Mouse (Mus musculus): ENCODE results near the gene Dram1. TPM values are rescaled to one million over a fixed set of nuclear protein-coding genes. Genes with fewer than 3 reads are reported as not detected.
A peak's percentile ranks its signal among the peaks of the same experiment; 100 is the strongest.

Dram1 gene
- 6.4 and 7.9 TPM in 2 replicates for polyA plus RNA-seq (2015; fragmentation: Nextera tagmentation; extraction: Ambion mirVana)

DNA sequence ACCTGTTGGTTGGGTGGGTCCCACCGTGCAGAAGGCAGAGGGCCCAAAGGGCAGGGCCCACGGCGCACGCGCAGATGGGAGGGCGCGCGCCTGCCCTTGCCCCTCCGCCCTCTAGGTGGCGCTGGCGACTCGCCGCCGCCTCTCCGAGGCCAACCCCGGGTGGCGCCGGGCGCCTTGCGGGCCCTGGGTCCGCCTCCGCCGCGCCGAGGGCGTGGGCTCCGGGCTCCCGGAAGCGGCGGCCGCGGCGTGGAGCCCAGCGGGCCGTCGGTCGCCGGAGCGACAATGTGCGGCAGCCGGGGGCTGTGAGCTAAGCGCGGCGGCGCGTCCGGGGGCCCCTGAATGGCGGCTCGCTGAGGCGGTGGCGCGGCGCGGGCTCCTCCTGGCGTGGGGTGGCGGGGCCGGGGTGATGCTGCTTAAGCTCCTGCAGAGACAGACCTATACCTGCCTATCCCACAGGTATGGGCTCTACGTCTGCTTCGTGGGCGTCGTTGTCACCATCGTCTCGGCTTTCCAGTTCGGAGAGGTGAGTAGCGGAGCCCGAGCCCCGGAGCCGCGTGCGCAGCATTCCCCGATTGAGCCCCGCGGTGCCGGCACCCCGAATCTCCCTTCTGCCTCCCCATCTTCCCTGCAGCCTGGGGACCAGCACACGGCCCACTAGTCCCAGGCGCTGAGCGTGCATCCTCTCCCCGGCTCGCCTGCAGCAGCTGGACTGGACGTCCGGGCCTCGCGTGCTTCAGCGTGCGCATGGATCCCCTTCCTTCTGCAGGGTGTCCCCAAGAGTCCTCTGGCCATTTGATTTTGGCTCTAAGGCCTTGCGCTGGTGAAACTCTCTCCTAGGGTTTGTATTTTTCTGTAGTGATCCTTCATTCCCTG lies at the start of gene Dram1, which contains the start of gene Gnptab:
Dram1 (minus strand) TSS at position 68 of the 873 bp plus-strand sequence.
Gnptab (plus strand) TSS at position 120 of the 873 bp plus-strand sequence.
- Histone ChIP-seq H3K4me3 (replicated peaks) (peak within 1 kb of the TSS; percentile 85), H3K4me1 (peaks cover 9% of the 10 kb centered on the region), H3K9me3 (no peaks in the 10 kb centered on the region), H3K9ac (peak within 1 kb of the TSS; percentile 57), H3K27ac (peak within 1 kb of the TSS; percentile 52), H3K36me3 (no peaks in the 10 kb centered on the region), H3K4me2 (peak within 1 kb of the TSS; percentile 88), H3K27me3 (replicated peaks) (no peaks in the 10 kb centered on the region)
- under 1% methylated on average over 87 of the region's 87 CpGs for WGBS
- peak; percentile 88 for ATAC-seq (ENCODE audit: insufficient read depth, low FRiP score, low read depth)

DNA sequence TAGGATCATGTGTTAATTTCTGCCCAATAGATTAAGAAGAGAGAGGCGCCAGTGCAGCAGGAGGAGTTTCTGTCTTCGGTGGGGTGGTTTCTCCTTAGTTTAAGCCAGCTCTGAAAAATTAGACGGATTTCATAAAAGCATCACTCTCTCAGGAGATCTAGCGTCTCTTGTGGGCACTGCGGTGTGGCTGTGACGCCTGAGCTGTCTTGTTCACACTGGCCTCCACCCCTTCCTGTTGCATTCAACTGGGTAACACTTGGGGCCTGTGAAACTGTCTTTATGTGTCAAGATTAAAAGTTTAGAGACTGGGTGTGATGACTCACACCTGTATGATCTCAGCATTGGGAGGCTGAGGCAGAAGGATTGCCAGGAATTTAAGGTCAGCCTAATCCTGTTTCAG lies 49.1 kb upstream of the Dram1 start:
- Histone ChIP-seq H3K9me3 (no peaks in the 10 kb centered on the region), H3K4me2 (no peak overlapping the region), H3K4me1 (no peaks in the 10 kb centered on the region), H3K4me3 (replicated peaks) (no peak overlapping the region), H3K27ac (no peak overlapping the region), H3K36me3 (0 out of 2 replicates have a peak, but pooled peaks cover 1% of the 10 kb centered on the region), H3K9ac (no peak overlapping the region), H3K27me3 (replicated peaks) (no peaks in the 10 kb centered on the region)
- 90% methylated on average over 6 of the region's 6 CpGs for WGBS
- ATAC-seq (ENCODE audit: insufficient read depth, low FRiP score, low read depth), result no peak

DNA sequence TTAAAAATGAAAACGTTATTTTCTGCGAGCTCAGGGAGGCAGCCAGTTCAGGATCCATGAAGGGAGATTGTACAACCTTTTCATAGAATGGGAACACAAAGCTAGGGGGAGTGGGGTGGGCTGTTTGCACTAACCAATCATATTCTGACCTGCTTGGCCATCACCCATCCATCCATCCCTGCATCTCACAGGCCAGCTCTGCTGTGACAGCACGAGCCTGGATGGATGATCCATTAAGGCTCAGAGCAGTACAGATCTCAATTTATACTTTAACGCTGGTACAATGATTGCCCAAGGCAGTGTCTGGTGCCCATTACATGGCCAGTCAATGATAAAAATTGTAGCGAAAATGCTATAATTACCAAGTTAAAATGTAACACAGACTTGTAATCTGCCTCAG lies 48.0 kb upstream of the Dram1 start:
- Histone ChIP-seq H3K27ac (no peak overlapping the region), H3K9ac (no peak overlapping the region), H3K27me3 (replicated peaks) (no peaks in the 10 kb centered on the region), H3K4me2 (no peak overlapping the region), H3K4me3 (replicated peaks) (no peak overlapping the region), H3K36me3 (no peaks in the 10 kb centered on the region), H3K9me3 (no peaks in the 10 kb centered on the region), H3K4me1 (no peaks in the 10 kb centered on the region)
- no peak for ATAC-seq (ENCODE audit: insufficient read depth, low FRiP score, low read depth)
- WGBS, result 60% methylated on average over 5 of the region's 5 CpGs

DNA sequence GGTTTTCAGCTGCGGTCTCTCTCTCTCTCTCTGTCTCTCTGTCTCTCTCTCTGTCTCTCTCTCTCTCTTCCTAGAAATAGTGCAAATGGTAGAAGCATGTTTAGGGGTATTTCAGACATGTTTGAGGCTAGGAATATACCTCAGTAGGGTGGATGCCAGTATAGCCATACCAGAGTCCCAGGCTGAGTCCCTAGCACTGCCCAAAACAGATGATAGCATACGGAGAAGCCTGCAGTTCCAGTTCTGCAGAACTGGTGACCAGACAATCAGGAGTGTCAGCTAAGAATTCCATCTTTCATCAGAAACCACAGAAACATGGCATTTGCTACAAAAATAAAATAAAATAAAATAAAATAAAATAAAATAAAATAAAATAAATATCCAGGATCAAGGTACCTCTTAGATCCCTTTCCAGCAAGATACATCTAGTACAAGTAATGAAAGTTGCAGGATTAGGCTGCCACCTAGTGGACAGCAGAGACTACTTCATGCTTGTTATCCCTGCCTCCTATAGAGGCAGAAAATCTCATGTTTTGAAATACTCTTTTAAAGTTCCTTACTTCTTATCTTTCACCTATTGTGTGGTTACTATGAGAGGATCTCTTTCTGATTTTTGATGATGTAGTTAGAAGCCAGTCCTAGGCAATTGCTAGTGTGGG lies 47.4 kb upstream of the Dram1 start:
- no peak overlapping the region for H3K4me3 ChIP-seq (replicated peaks)

DNA sequence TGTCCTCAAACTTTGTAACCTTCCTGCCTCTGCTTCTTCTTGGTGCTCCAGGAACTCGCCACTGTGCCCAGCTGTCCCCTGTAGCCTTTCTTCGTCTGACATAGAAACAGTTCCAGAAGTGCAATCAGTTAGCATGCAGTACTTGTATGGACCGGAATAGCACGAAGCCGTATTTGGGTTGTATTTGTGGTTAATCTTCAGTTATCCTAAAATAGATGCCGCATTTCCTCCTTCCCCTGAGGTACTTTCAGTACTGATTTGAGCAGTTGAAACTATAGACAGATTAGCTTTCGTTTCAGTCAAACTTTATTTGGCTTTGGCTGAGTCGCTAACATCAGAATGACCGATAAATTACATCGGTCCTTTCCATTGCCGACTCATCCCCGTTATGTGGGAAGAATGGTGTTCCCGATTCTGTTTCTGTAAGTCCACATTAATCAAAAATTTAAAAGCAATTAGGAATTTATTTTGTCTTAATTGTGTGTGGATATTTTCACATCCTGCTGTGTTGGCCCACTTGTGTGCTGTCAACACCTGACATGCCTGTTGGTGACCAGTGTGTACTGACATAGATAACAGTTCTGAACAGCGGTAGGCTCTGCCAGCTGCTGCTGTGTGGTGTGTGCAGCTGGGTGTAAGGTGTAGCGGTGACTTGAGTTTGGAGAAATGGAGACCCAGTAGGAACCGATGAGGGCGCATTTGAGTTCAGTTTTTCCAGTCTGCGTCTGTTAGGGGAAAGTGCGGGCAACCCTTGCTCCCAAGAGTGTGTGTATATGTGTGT lies 42.0 kb upstream of the Dram1 start:
- 90% methylated on average over 19 of the region's 19 CpGs for WGBS
- H3K27ac ChIP-seq, result no peak overlapping the region
- H3K9me3 ChIP-seq, result no peaks in the 10 kb centered on the region

More for the DNA sequence above, 47.4 kb upstream of the Dram1 start:
- Histone ChIP-seq H3K9ac (no peak overlapping the region), H3K4me1 (no peaks in the 10 kb centered on the region), H3K27me3 (replicated peaks) (no peaks in the 10 kb centered on the region), H3K9me3 (no peaks in the 10 kb centered on the region), H3K27ac (no peak overlapping the region), H3K36me3 (no peaks in the 10 kb centered on the region), H3K4me2 (no peak overlapping the region)
- 0 out of 2 replicates have a peak, but pooled peaks have one; percentile 47 for ATAC-seq (ENCODE audit: insufficient read depth, low FRiP score, low read depth)
- WGBS, result 97% methylated on average over 2 of the region's 2 CpGs

DNA sequence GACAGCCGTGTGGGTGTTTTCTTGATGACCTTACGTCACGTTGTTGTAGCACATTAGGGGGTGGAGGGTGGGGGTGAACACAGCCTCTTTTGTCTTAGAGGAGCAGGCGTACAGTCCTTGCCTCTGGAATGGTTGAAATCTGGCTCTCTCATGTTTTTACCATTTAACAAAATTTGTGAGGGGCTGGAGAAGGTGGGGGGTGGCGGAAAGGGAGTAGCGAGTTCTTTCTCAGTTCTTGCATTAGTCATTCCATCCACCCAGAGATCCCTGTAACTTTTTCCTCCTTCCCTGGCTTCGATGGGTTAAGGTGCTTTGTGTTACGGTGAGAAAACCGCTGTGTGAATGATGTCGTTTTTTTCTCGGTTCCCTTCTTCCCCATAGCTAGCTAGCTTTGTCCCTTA lies 41.3 kb upstream of the Dram1 start:
- no peak overlapping the region for H3K4me3 ChIP-seq (replicated peaks)
- 75% methylated on average over 11 of the region's 11 CpGs for WGBS
- no peak overlapping the region for H3K27ac ChIP-seq
- H3K36me3 ChIP-seq, result peaks cover 5% of the 10 kb centered on the region; the same call in 1 of the 2 replicates
- ATAC-seq (ENCODE audit: insufficient read depth, low FRiP score, low read depth), result no peak
- H3K9ac ChIP-seq, result no peak overlapping the region
- H3K4me1 ChIP-seq, result no peaks in the 10 kb centered on the region
- H3K4me2 ChIP-seq, result no peak overlapping the region
- no peaks in the 10 kb centered on the region for H3K27me3 ChIP-seq (replicated peaks)
- no peaks in the 10 kb centered on the region for H3K9me3 ChIP-seq

More for the DNA sequence above, 42.0 kb upstream of the Dram1 start:
- Histone ChIP-seq H3K4me1 (no peaks in the 10 kb centered on the region), H3K27me3 (replicated peaks) (no peaks in the 10 kb centered on the region), H3K36me3 (peaks cover 5% of the 10 kb centered on the region; the same call in 1 of the 2 replicates), H3K9ac (no peak overlapping the region), H3K4me2 (no peak overlapping the region), H3K4me3 (replicated peaks) (no peak overlapping the region)
- no peak for ATAC-seq (ENCODE audit: insufficient read depth, low FRiP score, low read depth)

DNA sequence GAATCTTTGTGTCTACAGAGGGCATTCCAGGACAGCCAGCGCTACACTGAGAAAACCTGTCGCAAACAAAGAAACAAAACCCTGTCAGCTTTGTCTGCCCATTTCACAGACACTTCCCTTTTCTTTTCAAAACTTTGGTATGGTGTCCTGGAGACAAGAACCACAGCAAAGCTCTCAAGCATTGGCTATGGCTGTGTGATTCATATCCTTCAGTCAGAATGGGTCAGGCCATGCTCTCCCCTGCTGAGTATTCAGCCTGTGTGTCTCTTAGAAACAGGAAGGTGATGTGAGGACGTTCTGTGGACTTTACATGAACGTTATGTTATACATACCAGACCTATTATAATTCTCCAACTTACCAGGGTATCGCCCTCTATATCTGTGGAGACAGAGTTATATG lies 38.8 kb upstream of the Dram1 start:
- Histone ChIP-seq H3K27me3 (replicated peaks) (no peaks in the 10 kb centered on the region), H3K27ac (no peak overlapping the region), H3K9ac (no peak overlapping the region), H3K9me3 (no peaks in the 10 kb centered on the region), H3K36me3 (peaks cover 5% of the 10 kb centered on the region; the same call in 1 of the 2 replicates), H3K4me3 (replicated peaks) (no peak overlapping the region), H3K4me2 (no peak overlapping the region), H3K4me1 (no peaks in the 10 kb centered on the region)
- WGBS, result 85% methylated on average over 5 of the region's 5 CpGs
- ATAC-seq (ENCODE audit: insufficient read depth, low FRiP score, low read depth), result no peak

DNA sequence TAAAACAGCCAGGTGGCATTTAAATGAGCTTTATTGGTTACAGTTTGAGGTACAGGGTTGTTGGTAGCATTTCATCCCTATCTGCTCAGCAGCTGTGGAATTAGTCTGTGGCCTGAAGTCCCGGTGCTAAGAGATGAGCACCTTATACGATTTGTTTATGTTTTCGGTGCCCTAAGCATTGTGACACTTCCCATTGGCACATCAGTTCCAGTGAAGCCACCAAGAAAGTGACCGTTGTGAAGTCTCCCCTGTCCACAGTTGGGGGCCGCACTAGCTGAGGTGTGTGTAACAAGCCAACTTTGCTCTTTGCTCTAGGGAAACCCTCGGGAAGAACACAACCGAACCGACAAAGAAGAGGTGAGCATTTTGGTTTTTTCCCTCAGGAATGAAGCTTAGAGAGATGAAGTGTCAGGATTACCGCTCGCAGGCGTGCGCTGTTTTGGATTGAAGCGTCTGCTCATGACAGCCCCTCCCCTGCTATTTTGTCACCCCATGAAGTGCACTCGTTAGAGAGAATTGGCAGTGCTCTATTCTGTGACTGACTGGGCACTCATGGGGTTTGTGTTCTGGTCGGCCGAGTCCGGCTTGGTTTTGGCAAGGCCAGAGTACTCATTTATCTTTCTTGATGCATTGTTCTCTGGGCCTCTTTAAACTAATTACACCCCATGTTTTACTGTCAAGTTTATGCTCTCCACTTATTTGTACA lies 33.6 kb upstream of the Dram1 start:
- no peaks in the 10 kb centered on the region for H3K9me3 ChIP-seq
- H3K4me2 ChIP-seq, result no peak overlapping the region
- H3K4me3 ChIP-seq (replicated peaks), result no peak overlapping the region
- no peak overlapping the region for H3K9ac ChIP-seq
- no peaks in the 10 kb centered on the region for H3K27me3 ChIP-seq (replicated peaks)
- H3K36me3 ChIP-seq, result no peaks in the 10 kb centered on the region
- ATAC-seq (ENCODE audit: insufficient read depth, low FRiP score, low read depth), result no peak
- 68% methylated on average over 17 of the region's 17 CpGs for WGBS
- H3K4me1 ChIP-seq, result no peaks in the 10 kb centered on the region
- no peak overlapping the region for H3K27ac ChIP-seq

DNA sequence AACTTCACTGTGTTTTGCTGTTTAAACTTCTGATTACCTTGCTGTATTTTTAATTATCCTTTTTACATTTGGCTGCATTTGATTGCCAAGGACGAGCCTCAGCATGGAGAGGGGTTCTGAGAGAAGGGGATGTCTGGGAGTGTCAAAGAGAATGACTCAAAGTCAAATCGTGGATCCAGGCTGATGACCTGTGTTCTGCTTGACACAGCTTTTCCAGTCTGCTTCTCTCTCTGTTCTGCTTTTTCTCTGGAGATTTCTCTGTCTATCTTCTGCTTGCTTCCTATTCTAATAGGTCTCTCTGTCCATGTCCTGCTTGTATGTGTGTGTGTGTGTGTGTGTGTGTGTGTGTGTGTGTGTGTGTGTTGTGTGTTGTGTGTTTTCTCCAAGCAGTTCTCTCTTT lies 30.9 kb upstream of the Dram1 start:
- H3K4me2 ChIP-seq, result no peak overlapping the region
- H3K27me3 ChIP-seq (replicated peaks), result no peaks in the 10 kb centered on the region
- H3K36me3 ChIP-seq, result no peaks in the 10 kb centered on the region
- no peak overlapping the region for H3K4me3 ChIP-seq (replicated peaks)
- H3K4me1 ChIP-seq, result no peaks in the 10 kb centered on the region
- no peaks in the 10 kb centered on the region for H3K9me3 ChIP-seq
- no peak for ATAC-seq (ENCODE audit: insufficient read depth, low FRiP score, low read depth)
- H3K27ac ChIP-seq, result no peak overlapping the region
- 60% methylated on average over 2 of the region's 2 CpGs for WGBS
- H3K9ac ChIP-seq, result no peak overlapping the region

DNA sequence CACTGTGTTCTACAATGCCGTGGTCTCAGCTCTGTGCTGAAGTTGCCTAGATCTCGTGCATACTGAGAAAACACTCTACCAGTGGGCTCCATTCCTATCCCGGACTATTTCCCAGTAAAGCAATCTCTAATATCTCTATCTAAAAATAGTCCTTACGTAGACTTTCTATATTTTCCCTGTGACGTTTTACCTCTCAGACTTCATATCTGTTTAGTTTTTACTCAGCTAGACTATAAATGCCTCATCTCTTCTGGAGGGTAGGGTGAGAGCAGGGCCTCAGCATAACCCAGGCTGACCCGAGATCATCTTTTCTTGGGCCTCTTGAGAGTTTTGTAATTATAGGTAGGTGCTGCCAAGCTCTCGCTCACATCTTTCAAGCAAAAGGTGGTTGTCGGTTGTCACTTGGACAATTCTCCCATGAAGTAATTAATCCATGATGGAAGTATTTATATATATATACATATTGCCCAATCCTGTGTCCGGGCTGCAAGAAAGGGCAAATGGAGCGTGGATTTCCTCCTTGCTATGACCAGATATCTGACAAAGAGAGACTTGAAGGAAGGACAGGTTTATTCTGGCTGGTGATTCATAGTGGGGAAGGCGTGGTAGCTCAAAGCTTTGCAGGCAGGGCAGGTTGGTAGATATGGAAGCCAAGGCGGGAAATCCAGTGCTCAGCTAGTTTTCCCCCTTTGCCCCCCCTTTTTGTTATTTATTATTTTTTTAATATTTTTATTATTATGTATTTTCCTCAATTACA lies 29.2 kb upstream of the Dram1 start:
- H3K9ac ChIP-seq, result no peak overlapping the region
- no peaks in the 10 kb centered on the region for H3K9me3 ChIP-seq
- H3K4me3 ChIP-seq (replicated peaks), result no peak overlapping the region
- no peak for ATAC-seq (ENCODE audit: insufficient read depth, low FRiP score, low read depth)
- H3K27ac ChIP-seq, result no peak overlapping the region
- no peaks in the 10 kb centered on the region for H3K27me3 ChIP-seq (replicated peaks)
- WGBS, result 80% methylated on average over 12 of the region's 12 CpGs
- H3K36me3 ChIP-seq, result no peaks in the 10 kb centered on the region
- no peaks in the 10 kb centered on the region for H3K4me1 ChIP-seq
- H3K4me2 ChIP-seq, result no peak overlapping the region

DNA sequence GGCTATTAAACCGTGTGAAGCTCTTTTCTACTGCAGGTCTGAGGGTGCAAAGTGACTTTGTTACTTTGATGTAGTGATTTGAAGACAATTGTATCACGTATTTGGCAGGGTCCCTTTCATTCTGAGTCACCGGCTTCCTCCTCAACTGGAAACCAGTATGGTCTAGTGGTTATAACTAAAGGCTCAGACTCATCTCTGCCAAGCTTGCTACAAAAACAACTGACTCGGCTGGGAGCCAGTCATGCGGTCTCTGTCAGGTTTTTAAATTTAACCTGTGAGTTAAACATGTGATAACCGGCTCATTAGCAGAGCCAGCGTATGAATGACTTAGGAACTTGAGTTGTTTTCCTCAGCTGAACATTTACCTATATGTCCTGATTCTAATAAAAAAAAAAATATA lies 26.9 kb upstream of the Dram1 start:
- no peak overlapping the region for H3K27ac ChIP-seq
- ATAC-seq (ENCODE audit: insufficient read depth, low FRiP score, low read depth), result no peak
- no peak overlapping the region for H3K9ac ChIP-seq
- H3K4me1 ChIP-seq, result no peaks in the 10 kb centered on the region
- WGBS, result 78% methylated on average over 7 of the region's 7 CpGs
- no peaks in the 10 kb centered on the region for H3K9me3 ChIP-seq
- H3K27me3 ChIP-seq (replicated peaks), result no peaks in the 10 kb centered on the region
- no peak overlapping the region for H3K4me3 ChIP-seq (replicated peaks)
- H3K4me2 ChIP-seq, result no peak overlapping the region
- H3K36me3 ChIP-seq, result no peaks in the 10 kb centered on the region
